Mouse (Mus musculus): ENCODE results near the gene Pla1a. TPM values are rescaled to one million over a fixed set of nuclear protein-coding genes. Genes with fewer than 3 reads are reported as not detected.
"Not testable (repeated sequence)": the region's sequence is repeated elsewhere in the genome, so short reads cannot be mapped to it uniquely, and the experiment has no call there.

Pla1a gene
- total RNA-seq, 2 experiments from 2014 or later: 3.0 to 3.6 TPM

GRCm38 (mm10) chr16:38458600-38459280, 25.8 kb upstream of the Pla1a start:
- no peak for DNase-seq

- DNase-seq: no peak
Observed at GRCm38 (mm10) chr16:38456812-38457567, 24.0 kb upstream of the Pla1a start.

GRCm38 (mm10) chr16:38455511-38456418, 22.8 kb upstream of the Pla1a start, which contains the start of gene Cd80:
Gene Cd80, plus strand, starts transcription at chr16:38455561.
- DNase-seq: no peak

GRCm38 (mm10) chr16:38454533-38455254, 21.7 kb upstream of the Pla1a start:
- DNase-seq: no peak

- no peak for DNase-seq
Observed at GRCm38 (mm10) chr16:38453952-38454351, 21.0 kb upstream of the Pla1a start.

- DNase-seq: no peak
Observed at GRCm38 (mm10) chr16:38453203-38453553, 20.2 kb upstream of the Pla1a start.

GRCm38 (mm10) chr16:38452442-38453202, 19.7 kb upstream of the Pla1a start, which contains the start of gene Adprh:
Gene Adprh, minus strand, starts transcription at chr16:38452703.
- peak; percentile 96 for DNase-seq

GRCm38 (mm10) chr16:38451421-38452205, 18.7 kb upstream of the Pla1a start:
- no peak for DNase-seq

GRCm38 (mm10) chr16:38450707-38451106, 17.8 kb upstream of the Pla1a start:
- DNase-seq: no peak

GRCm38 (mm10) chr16:38448458-38448857, 15.5 kb upstream of the Pla1a start:
- no peak for DNase-seq

GRCm38 (mm10) chr16:38447366-38447765, 14.4 kb upstream of the Pla1a start:
- no peak for DNase-seq

- not testable (repeated sequence) for DNase-seq
Observed at GRCm38 (mm10) chr16:38446141-38446540, 13.2 kb upstream of the Pla1a start.

- DNase-seq: no peak
Observed at GRCm38 (mm10) chr16:38445576-38445975, 12.6 kb upstream of the Pla1a start.

GRCm38 (mm10) chr16:38445046-38445445, 12.1 kb upstream of the Pla1a start:
- DNase-seq: no peak

- no peak for DNase-seq
Observed at GRCm38 (mm10) chr16:38443721-38444464, 10.9 kb upstream of the Pla1a start.

GRCm38 (mm10) chr16:38442216-38442615, 9.3 kb upstream of the Pla1a start:
- DNase-seq: no peak

GRCm38 (mm10) chr16:38441611-38442010, 8.7 kb upstream of the Pla1a start:
- no peak for DNase-seq

- DNase-seq: no peak
Observed at GRCm38 (mm10) chr16:38440403-38440802, 7.5 kb upstream of the Pla1a start.

- no peak for DNase-seq
Observed at GRCm38 (mm10) chr16:38439190-38439589, 6.2 kb upstream of the Pla1a start.
